Mouse (Mus musculus): ENCODE measurements at regions not wholly inside any gene's neighbourhood (a gene's known extent, or its start where the extent isn't known, plus 50 kb on each side); places are given as distances from the start of the nearest gene placed in this dataset.

DNA sequence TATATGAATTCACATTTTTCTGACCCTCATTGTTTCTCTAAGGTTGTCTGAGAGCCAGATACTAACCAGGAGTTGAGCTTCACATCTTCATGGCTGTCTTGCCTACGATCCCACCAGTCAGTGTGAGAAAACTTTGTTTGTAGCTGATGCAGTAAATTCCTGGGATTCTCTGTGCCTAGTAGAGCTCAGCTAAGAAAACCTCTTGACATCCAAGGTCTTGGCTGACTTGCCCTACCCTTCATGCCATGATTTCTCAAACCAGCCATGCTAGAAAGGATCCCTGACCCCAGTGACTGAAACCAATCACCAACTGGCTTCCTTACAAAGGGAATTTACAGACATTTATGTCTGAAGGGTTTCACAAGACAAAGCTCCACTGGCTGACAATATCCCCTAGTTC, 364.5 kb downstream of the Zfp619 start:
- H3K27me3 ChIP-seq (replicated peaks; ENCODE audit: control insufficient read depth, insufficient read depth, low read length), result no peaks in the 10 kb centered on the region
- H3K9ac ChIP-seq (ENCODE audit: low read depth, low read length), result no peak overlapping the region
- 0 out of 2 replicates have a peak, but pooled peaks cover 3% of the 10 kb centered on the region for H3K9me3 ChIP-seq (ENCODE audit: control insufficient read depth, low read length)
- no peak overlapping the region for H3K27ac ChIP-seq (ENCODE audit: low read depth, low read length)
- H3K36me3 ChIP-seq (ENCODE audit: control insufficient read depth, insufficient read depth, low read length), result no peaks in the 10 kb centered on the region
- no peak overlapping the region for H3K4me3 ChIP-seq (ENCODE audit: low read length)
- no peak for ATAC-seq
- H3K4me1 ChIP-seq (ENCODE audit: control insufficient read depth, insufficient read depth, low read depth, low read length), result no peaks in the 10 kb centered on the region
- WGBS, result 76% methylated on average over 1 of the region's 1 CpGs
- H3K4me2 ChIP-seq (ENCODE audit: low read length), result no peak overlapping the region

- H3K9me3 ChIP-seq (ENCODE audit: control insufficient read depth, low read length), result no peaks in the 10 kb centered on the region
- H3K4me3 ChIP-seq (ENCODE audit: low read length), result no peak overlapping the region
- 37% methylated on average over 7 of the region's 7 CpGs for WGBS
- H3K9ac ChIP-seq (ENCODE audit: low read depth, low read length), result no peak overlapping the region
- no peak overlapping the region for H3K27ac ChIP-seq (ENCODE audit: low read depth, low read length)
- no peaks in the 10 kb centered on the region for H3K27me3 ChIP-seq (replicated peaks; ENCODE audit: control insufficient read depth, insufficient read depth, low read length)
- peak; percentile 80 for ATAC-seq
- no peaks in the 10 kb centered on the region for H3K36me3 ChIP-seq (ENCODE audit: control insufficient read depth, insufficient read depth, low read length)
- H3K4me1 ChIP-seq (ENCODE audit: control insufficient read depth, insufficient read depth, low read depth, low read length), result no peaks in the 10 kb centered on the region
- no peak overlapping the region for H3K4me2 ChIP-seq (ENCODE audit: low read length)
Observed at GRCm38 (mm10) chr7:39894208-39894896, 376.8 kb downstream of the Zfp619 start.

GRCm38 (mm10) chr7:39896918-39897317, 379.4 kb downstream of the Zfp619 start:
- H3K4me2 ChIP-seq (ENCODE audit: low read length), result no peak overlapping the region
- H3K4me3 ChIP-seq (ENCODE audit: low read length), result no peak overlapping the region
- 72% methylated on average over 2 of the region's 2 CpGs for WGBS
- H3K4me1 ChIP-seq (ENCODE audit: control insufficient read depth, insufficient read depth, low read depth, low read length), result no peaks in the 10 kb centered on the region
- no peaks in the 10 kb centered on the region for H3K36me3 ChIP-seq (ENCODE audit: control insufficient read depth, insufficient read depth, low read length)
- no peaks in the 10 kb centered on the region for H3K27me3 ChIP-seq (replicated peaks; ENCODE audit: control insufficient read depth, insufficient read depth, low read length)
- H3K27ac ChIP-seq (ENCODE audit: low read depth, low read length), result no peak overlapping the region
- H3K9ac ChIP-seq (ENCODE audit: low read depth, low read length), result no peak overlapping the region
- no peaks in the 10 kb centered on the region for H3K9me3 ChIP-seq (ENCODE audit: control insufficient read depth, low read length)
- ATAC-seq, result no peak

DNA sequence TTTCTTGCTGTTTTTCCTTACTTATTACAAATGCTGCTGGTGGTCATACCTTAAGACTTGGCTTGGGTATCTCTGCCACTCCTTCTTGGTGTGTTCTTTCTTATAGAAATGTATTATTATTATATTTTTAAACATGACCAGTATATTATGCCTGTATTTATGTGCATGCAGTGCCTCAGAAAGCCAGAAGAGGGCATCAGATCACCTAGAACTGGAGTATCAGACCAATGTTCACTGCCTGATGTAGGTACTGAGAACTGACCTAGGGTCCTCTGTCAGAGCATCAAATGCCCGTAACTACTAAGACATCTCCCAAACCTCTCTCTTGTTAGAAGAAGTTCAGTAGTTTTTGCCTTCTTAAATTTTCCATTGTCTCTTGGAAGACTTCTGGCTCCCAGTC, 380.7 kb downstream of the Zfp619 start:
- WGBS, result 97% methylated on average over 1 of the region's 1 CpGs
- no peak overlapping the region for H3K27ac ChIP-seq (ENCODE audit: low read depth, low read length)
- H3K9me3 ChIP-seq (ENCODE audit: control insufficient read depth, low read length), result no peaks in the 10 kb centered on the region
- H3K9ac ChIP-seq (ENCODE audit: low read depth, low read length), result no peak overlapping the region
- no peaks in the 10 kb centered on the region for H3K27me3 ChIP-seq (replicated peaks; ENCODE audit: control insufficient read depth, insufficient read depth, low read length)
- no peak for ATAC-seq
- H3K4me3 ChIP-seq (ENCODE audit: low read length), result no peak overlapping the region
- no peaks in the 10 kb centered on the region for H3K4me1 ChIP-seq (ENCODE audit: control insufficient read depth, insufficient read depth, low read depth, low read length)
- no peaks in the 10 kb centered on the region for H3K36me3 ChIP-seq (ENCODE audit: control insufficient read depth, insufficient read depth, low read length)
- H3K4me2 ChIP-seq (ENCODE audit: low read length), result no peak overlapping the region

- H3K9ac ChIP-seq (ENCODE audit: low read depth, low read length), result no peak overlapping the region
- no peaks in the 10 kb centered on the region for H3K9me3 ChIP-seq (ENCODE audit: control insufficient read depth, low read length)
- H3K27me3 ChIP-seq (replicated peaks; ENCODE audit: control insufficient read depth, insufficient read depth, low read length), result no peaks in the 10 kb centered on the region
- no peak overlapping the region for H3K4me2 ChIP-seq (ENCODE audit: low read length)
- no peak overlapping the region for H3K27ac ChIP-seq (ENCODE audit: low read depth, low read length)
- no peaks in the 10 kb centered on the region for H3K4me1 ChIP-seq (ENCODE audit: control insufficient read depth, insufficient read depth, low read depth, low read length)
- WGBS, result 86% methylated on average over 1 of the region's 1 CpGs
- no peaks in the 10 kb centered on the region for H3K36me3 ChIP-seq (ENCODE audit: control insufficient read depth, insufficient read depth, low read length)
- ATAC-seq, result no peak
- no peak overlapping the region for H3K4me3 ChIP-seq (ENCODE audit: low read length)
Observed at GRCm38 (mm10) chr7:39933946-39934345, 416.4 kb downstream of the Zfp619 start.

- no peak; the same call in 1 of the 2 replicates for ATAC-seq
- no peak overlapping the region for H3K4me2 ChIP-seq (ENCODE audit: low read length)
- H3K27ac ChIP-seq (ENCODE audit: low read depth, low read length), result no peak overlapping the region
- H3K9ac ChIP-seq (ENCODE audit: low read depth, low read length), result no peak overlapping the region
- H3K36me3 ChIP-seq (ENCODE audit: control insufficient read depth, insufficient read depth, low read length), result no peaks in the 10 kb centered on the region
- 91% methylated on average over 4 of the region's 4 CpGs for WGBS
- H3K4me1 ChIP-seq (ENCODE audit: control insufficient read depth, insufficient read depth, low read depth, low read length), result no peaks in the 10 kb centered on the region
- H3K4me3 ChIP-seq (ENCODE audit: low read length), result no peak overlapping the region
- no peaks in the 10 kb centered on the region for H3K27me3 ChIP-seq (replicated peaks; ENCODE audit: control insufficient read depth, insufficient read depth, low read length)
- H3K9me3 ChIP-seq (ENCODE audit: control insufficient read depth, low read length), result no peaks in the 10 kb centered on the region
Observed at GRCm38 (mm10) chr7:39937262-39937661, 419.7 kb downstream of the Zfp619 start.

- no peaks in the 10 kb centered on the region for H3K4me1 ChIP-seq (ENCODE audit: control insufficient read depth, insufficient read depth, low read depth, low read length)
- H3K9ac ChIP-seq (ENCODE audit: low read depth, low read length), result no peak overlapping the region
- WGBS, result 17% methylated on average over 1 of the region's 1 CpGs
- ATAC-seq, result peak; percentile 69
- H3K27me3 ChIP-seq (replicated peaks; ENCODE audit: control insufficient read depth, insufficient read depth, low read length), result no peaks in the 10 kb centered on the region
- no peaks in the 10 kb centered on the region for H3K36me3 ChIP-seq (ENCODE audit: control insufficient read depth, insufficient read depth, low read length)
- H3K27ac ChIP-seq (ENCODE audit: low read depth, low read length), result no peak overlapping the region
- no peak overlapping the region for H3K4me3 ChIP-seq (ENCODE audit: low read length)
- no peak overlapping the region for H3K4me2 ChIP-seq (ENCODE audit: low read length)
- H3K9me3 ChIP-seq (ENCODE audit: control insufficient read depth, low read length), result no peaks in the 10 kb centered on the region
Observed at GRCm38 (mm10) chr7:39942262-39942900, 424.8 kb downstream of the Zfp619 start.

DNA sequence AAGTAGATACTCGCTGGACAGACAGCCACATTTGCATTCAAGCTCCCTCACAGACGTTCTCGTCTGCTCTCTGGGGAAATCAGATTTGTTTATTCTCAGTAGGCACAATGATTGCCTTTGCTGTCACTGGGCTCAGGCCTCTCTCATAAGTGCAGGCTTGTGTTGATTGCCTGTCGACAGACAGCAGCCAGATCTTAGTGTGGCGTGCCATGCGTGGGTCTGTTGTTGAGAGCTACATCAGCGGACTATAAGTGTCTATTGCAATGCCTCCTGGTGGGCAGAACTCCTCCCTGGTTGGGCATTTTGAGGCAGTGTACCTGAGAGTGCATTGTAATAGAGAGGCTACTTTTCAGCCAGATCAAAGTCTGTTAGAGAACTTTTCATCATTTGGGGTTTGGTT, 436.5 kb downstream of the Zfp619 start:
- H3K27me3 ChIP-seq (replicated peaks; ENCODE audit: control insufficient read depth, insufficient read depth, low read length), result no peaks in the 10 kb centered on the region
- no peak overlapping the region for H3K27ac ChIP-seq (ENCODE audit: low read depth, low read length)
- no peaks in the 10 kb centered on the region for H3K36me3 ChIP-seq (ENCODE audit: control insufficient read depth, insufficient read depth, low read length)
- WGBS, result 77% methylated on average over 7 of the region's 7 CpGs
- no peak overlapping the region for H3K9ac ChIP-seq (ENCODE audit: low read depth, low read length)
- H3K4me1 ChIP-seq (ENCODE audit: control insufficient read depth, insufficient read depth, low read depth, low read length), result no peaks in the 10 kb centered on the region
- no peak overlapping the region for H3K4me2 ChIP-seq (ENCODE audit: low read length)
- no peaks in the 10 kb centered on the region for H3K9me3 ChIP-seq (ENCODE audit: control insufficient read depth, low read length)
- no peak overlapping the region for H3K4me3 ChIP-seq (ENCODE audit: low read length)
- no peak for ATAC-seq

DNA sequence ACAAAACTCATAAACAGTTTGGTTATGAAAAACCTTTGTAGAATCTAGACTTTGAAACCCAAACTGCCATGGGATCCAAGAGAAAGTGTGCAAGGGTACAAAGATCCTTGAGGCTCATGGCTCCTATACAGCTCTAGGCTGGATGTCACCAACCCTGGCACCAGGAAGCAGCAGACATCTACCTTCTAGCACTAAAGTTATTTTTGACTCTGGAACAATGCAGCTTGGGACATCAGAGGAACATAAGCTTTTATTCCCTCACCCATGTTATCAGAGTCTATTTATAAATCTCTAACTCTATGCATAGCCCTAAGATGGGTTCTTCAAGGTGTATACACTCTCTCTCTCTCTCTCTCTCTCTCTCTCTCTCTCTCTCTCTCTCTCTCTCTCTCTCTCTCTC, 437.4 kb downstream of the Zfp619 start:
- H3K9ac ChIP-seq (ENCODE audit: low read depth, low read length), result no peak overlapping the region
- H3K27me3 ChIP-seq (replicated peaks; ENCODE audit: control insufficient read depth, insufficient read depth, low read length), result no peaks in the 10 kb centered on the region
- H3K9me3 ChIP-seq (ENCODE audit: control insufficient read depth, low read length), result no peaks in the 10 kb centered on the region
- no peak overlapping the region for H3K27ac ChIP-seq (ENCODE audit: low read depth, low read length)
- H3K4me3 ChIP-seq (ENCODE audit: low read length), result no peak overlapping the region
- ATAC-seq, result no peak
- H3K36me3 ChIP-seq (ENCODE audit: control insufficient read depth, insufficient read depth, low read length), result no peaks in the 10 kb centered on the region
- H3K4me2 ChIP-seq (ENCODE audit: low read length), result no peak overlapping the region
- H3K4me1 ChIP-seq (ENCODE audit: control insufficient read depth, insufficient read depth, low read depth, low read length), result no peaks in the 10 kb centered on the region
